Mouse (Mus musculus) embryonic fibroblast, embryonic 13.5 days (primary cell): ENCODE results near the gene Nprl2.

Experiments used
- CTCF ChIP-seq: IDR thresholded peaks from 2 replicates; pipeline ENCODE4 v1.5.1; 2011; ENCODE audit warnings: mild to moderate bottlenecking, control low read depth, low read length, moderate library complexity, borderline replicate concordance; ENCODE audit not compliant: insufficient read depth
- POLR2A ChIP-seq: IDR thresholded peaks from 2 replicates; pipeline ENCODE4 v1.6.1; 2011; ENCODE audit warnings: low read depth, mild to moderate bottlenecking, control low read depth, low read length, moderate library complexity

DNA sequence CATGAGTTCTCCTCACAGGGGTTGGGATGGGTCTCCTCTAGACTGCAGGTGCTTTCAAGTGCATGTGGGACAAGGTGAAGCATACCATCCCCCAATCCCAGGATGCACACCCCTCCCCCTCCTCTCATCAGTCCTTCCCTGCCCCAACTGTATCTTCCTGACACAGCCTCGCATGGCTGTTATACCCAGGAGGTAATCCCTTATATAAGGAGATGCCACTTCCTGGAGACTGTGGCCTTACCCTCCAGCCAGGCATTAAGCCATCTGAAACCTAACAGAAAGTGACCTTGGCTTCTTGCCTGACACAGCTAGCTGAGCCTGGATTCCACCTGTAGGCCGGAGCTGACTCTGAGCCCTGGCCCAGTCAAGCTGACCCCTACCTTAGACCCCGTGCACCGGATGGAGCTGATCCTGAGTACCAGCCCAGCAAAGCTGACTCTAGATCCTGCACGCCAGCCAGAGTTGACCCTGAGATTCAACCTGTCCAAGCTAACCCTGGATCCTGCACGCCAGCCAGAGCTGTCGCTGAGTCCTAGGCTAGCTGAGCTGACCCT lies 40.6 kb downstream of the Nprl2 start:
- no peak for TF ChIP-seq CTCF
- TF ChIP-seq POLR2A = no peak
